Mouse (Mus musculus) testis, adult 2 months (tissue): Measurements from ENCODE around the gene Fam234b.

Experiments
- CTCF ChIP-seq: fragments of 200-500 bp; IDR thresholded peaks from 2 replicates; pipeline ENCODE4 v1.5.1; 2012; ENCODE audit warnings: low read depth, mild to moderate bottlenecking, inconsistent platforms, low read length, moderate library complexity; ENCODE audit not compliant: control insufficient read depth, insufficient read depth, insufficient replicate concordance
- POLR2A ChIP-seq: fragments of 200-500 bp; IDR thresholded peaks from 2 replicates; pipeline ENCODE4 v1.6.1; 2012; ENCODE audit warnings: low read depth, mild to moderate bottlenecking, inconsistent platforms, low read length, moderate library complexity; ENCODE audit not compliant: control insufficient read depth

DNA sequence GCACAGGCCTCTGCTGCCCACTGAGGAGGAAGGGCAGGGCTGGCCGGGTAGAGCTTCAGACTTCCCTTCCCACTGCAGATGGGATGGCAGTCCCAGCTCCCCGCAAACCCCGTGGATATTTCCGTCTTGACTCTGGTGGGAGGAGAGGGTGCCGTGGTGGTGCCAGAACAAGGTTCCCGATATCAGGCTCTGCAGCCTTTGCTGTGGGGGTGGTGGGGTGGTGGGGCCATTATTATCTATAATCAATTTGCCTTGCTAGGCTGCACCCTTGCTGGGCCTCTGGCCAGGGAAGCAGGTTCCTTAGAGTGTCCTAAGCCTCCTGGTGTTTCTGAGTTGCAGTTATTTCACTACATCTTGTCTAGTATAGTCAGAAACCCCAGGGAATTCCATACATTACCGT, 13.4 kb downstream of the Fam234b start:
- TF ChIP-seq CTCF, result no peak
- TF ChIP-seq POLR2A, result no peak
